Mouse (Mus musculus) heart, embryonic 14.5 days (tissue): ENCODE results near the gene Jak1. TPM values are rescaled to one million over a fixed set of nuclear protein-coding genes. Genes with fewer than 3 reads are reported as not detected.
A peak's percentile ranks its signal among the peaks of the same experiment; 100 is the strongest.

ENCODE experiments used
- ATAC-seq: fragments of 200-750 bp; cut with Nextera tagmentation; 2 replicates; pipeline ENCODE4 v1.8.0; 2017; ENCODE audit warnings: low read depth, moderate TSS enrichment; ENCODE audit not compliant: insufficient number of reproducible peaks, insufficient read depth, low FRiP score
- H3K27ac ChIP-seq, 2 experiments: fragments of 200-500 bp in 1 of 2; fragments of 300-500 bp in 1 of 2; sonication (generic) in 1 of 2; replicated peaks in 1 of 2; 2 replicates each; pipeline ENCODE4 v1.5.1; 2012 to 2014; ENCODE audit warnings: low read depth in 2 of 2, low read length in 2 of 2, control low read depth in 1 of 2, mild to moderate bottlenecking in 1 of 2, mixed read lengths in 1 of 2; ENCODE audit not compliant: control insufficient read depth in 1 of 2, insufficient read depth in 1 of 2
- H3K27me3 ChIP-seq: fragments of 300-500 bp; sonication (generic); 2 replicates; pipeline ENCODE4 v1.6.1; 2014; ENCODE audit warnings: mild to moderate bottlenecking, low read length, control low read depth; ENCODE audit not compliant: control insufficient read depth, insufficient read depth
- H3K36me3 ChIP-seq: fragments of 300-500 bp; sonication (generic); 2 replicates; pipeline ENCODE4 v1.6.1; 2014; ENCODE audit warnings: mild to moderate bottlenecking, control low read depth, low read length, mixed read lengths; ENCODE audit not compliant: control insufficient read depth, insufficient read depth
- H3K4me1 ChIP-seq, 2 experiments: fragments of 200-500 bp in 1 of 2; fragments of 300-500 bp in 1 of 2; sonication (generic) in 1 of 2; 2 replicates each; pipeline ENCODE4 v1.6.1; 2012 to 2014; ENCODE audit warnings: low read length in 2 of 2, control low read depth in 1 of 2, mixed read lengths in 1 of 2; ENCODE audit not compliant: control insufficient read depth in 2 of 2, insufficient read depth in 2 of 2
- H3K4me2 ChIP-seq: fragments of 300-500 bp; sonication (generic); 2 replicates; pipeline ENCODE4 v1.6.1; 2014; ENCODE audit warnings: mild to moderate bottlenecking, low read length
- H3K4me3 ChIP-seq, 2 experiments: fragments of 200-500 bp in 1 of 2; fragments of 300-500 bp in 1 of 2; sonication (generic) in 1 of 2; 2 replicates each; pipeline ENCODE4 v1.5.1; 2012 to 2014; ENCODE audit warnings: low read length in 2 of 2, mild to moderate bottlenecking in 2 of 2, control low read depth in 1 of 2, low read depth in 1 of 2, moderate library complexity in 1 of 2; ENCODE audit not compliant: control insufficient read depth in 1 of 2, insufficient read depth in 1 of 2
- H3K9ac ChIP-seq: fragments of 300-500 bp; sonication (generic); 2 replicates; pipeline ENCODE4 v1.6.1; 2014; ENCODE audit warnings: mild to moderate bottlenecking, low read length
- H3K9me3 ChIP-seq: fragments of 300-500 bp; sonication (generic); 2 replicates; pipeline ENCODE4 v1.6.1; 2016; ENCODE audit warnings: low read length, control low read depth; ENCODE audit not compliant: control insufficient read depth
- WGBS: fragments of 180-500 bp; shearing (Covaris S2); extraction: QIAGEN DNeasy Blood & Tissue Kit; methylation state at CpG from one replicate; pipeline ENCODE4 v1.1.7; 2014; 5-methylcytosine and 5-hydroxymethylcytosine counted together
- polyA plus RNA-seq: library from polyadenylated mRNA; unstranded; fragments of >200 nt; fragmentation: Nextera tagmentation; extraction: Ambion mirVana; gene quantifications from 2 replicates; pipeline ENCODE4 v1.2.1, GENCODE M21; 2014

The Jak1 gene
- polyA plus RNA-seq, 1 experiment from 2014 or later: 67.1 TPM

DNA sequence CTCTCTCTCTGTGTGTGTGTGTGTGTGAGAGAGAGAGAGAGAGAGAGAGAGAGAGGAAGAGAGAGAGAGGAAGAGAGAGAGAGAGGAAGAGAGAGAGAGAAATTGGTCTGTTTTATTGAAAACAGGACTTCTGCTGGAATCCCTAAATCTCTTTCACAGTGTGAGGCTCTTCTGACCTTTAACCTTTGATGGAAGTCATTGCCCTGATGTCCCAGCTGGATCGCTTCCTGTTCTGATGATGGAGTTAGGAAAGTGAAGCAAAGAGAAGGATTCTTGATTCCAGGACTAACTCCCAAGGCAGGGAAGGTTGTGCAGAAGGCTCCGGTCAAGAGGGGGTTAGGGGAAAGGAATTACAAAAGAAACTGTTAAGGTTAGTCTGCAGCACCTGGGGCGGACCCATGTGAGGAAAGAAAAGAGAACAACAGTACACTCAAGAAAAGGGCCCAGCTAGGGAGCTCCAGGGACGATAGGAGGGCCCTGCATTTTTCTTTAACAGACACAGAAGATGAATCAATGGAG lies 35.4 kb upstream of the Jak1 start:
- Histone ChIP-seq H3K9ac (no peak overlapping the region), H3K4me3 (no peak overlapping the region), H3K4me2 (no peak overlapping the region), H3K9me3 (no peaks in the 10 kb centered on the region), H3K4me1 (peaks cover 4 to 7% of the 10 kb centered on the region in 2 experiments), H3K27me3 (no peaks in the 10 kb centered on the region), H3K27ac (no peak overlapping the region), H3K36me3 (no peaks in the 10 kb centered on the region)
- 79% methylated on average over 4 of the region's 4 CpGs for whole genome bisulfite sequencing
- no peak for ATAC-seq

DNA sequence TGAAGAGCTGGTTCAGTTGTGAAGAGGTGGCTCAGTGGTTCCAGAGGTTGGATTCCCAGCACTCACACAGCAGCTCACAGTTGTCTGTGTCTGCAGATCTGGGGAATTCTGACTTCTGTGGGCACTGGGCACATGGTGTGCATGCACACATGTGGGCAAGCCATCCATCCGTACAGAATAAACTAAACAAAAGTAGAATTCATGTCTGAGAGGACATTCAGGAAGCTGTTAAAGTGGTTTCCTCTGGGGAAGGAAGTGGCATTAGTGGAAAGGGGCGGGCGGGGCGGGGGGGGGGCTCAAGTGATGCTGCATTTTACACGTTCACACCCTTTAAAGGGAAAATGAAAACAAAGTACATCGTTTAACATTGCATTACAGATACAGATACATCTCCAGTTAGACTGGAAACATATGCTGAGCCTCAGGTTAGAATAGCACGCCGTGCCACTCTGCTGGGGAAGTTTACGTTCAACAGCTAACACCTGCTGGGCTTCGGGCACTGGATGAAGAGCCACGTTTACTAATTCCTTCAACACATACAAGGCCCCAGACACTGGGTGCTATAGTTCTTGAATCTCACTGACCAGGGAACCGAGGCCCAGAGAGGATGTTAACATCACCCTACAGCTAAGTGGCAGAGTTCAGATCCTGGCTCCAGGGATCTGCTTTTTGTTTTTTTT lies 33.4 kb upstream of the Jak1 start:
- H3K27me3 ChIP-seq: no peaks in the 10 kb centered on the region
- no peak overlapping the region for H3K4me3 ChIP-seq
- H3K9ac ChIP-seq: no peak overlapping the region
- no peaks in the 10 kb centered on the region for H3K36me3 ChIP-seq
- H3K4me2 ChIP-seq: no peak overlapping the region
- 69% methylated on average over 12 of the region's 12 CpGs for WGBS
- peaks cover 0 to 2% of the 10 kb centered on the region in 2 experiments; a peak in 2 of 4 replicates for H3K4me1 ChIP-seq
- ATAC-seq: no peak
- H3K9me3 ChIP-seq: no peaks in the 10 kb centered on the region
- no peak overlapping the region for H3K27ac ChIP-seq

DNA sequence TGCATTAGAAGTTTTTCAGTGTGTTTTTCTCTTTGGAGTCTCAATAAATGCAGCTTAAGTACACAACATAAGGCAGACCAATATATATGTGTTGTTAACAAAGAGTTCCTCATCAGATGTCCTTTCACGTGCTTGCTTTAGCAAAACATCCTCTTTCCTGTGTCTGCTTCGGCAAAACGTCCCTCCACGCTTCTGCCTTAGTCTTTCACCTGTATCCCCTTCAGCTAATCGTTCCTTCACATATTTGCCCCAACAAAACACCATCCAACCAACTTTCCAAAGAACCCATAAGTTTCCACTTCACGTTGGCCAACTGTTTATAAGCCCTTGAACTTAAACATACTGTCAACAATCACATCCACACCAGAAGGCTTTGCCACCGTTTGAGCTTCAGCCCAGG lies 31.8 kb upstream of the Jak1 start:
- no peak for ATAC-seq
- 67% methylated on average over 7 of the region's 7 CpGs for WGBS

DNA sequence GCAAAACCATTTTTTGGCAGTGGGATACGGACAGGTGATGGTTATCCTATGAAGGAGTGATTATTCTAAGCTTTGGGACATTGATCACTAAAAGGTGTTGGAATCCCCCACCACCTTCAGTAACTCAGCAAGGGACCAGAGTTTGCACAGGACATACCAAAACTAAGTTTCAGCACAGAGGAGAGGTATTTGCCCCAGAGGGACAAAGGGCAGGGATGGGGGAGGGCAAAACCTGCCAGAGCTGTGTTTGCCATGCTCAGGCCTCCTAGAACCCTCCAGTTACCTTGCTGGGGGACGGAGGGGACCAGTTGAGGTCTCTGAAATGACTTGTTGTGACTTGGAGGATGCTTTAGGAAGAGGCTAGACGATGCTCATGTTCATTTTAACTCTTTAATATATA lies 30.7 kb upstream of the Jak1 start:
- H3K4me2 ChIP-seq: no peak overlapping the region
- H3K4me1 ChIP-seq: peaks cover 8 to 11% of the 10 kb centered on the region in 2 experiments; a peak in 2 of 4 replicates
- WGBS: 74% methylated on average over 3 of the region's 3 CpGs
- ATAC-seq: no peak
- H3K27me3 ChIP-seq: no peaks in the 10 kb centered on the region
- H3K27ac ChIP-seq: no peak overlapping the region
- H3K36me3 ChIP-seq: no peaks in the 10 kb centered on the region
- no peak overlapping the region for H3K4me3 ChIP-seq
- H3K9ac ChIP-seq: no peak overlapping the region
- H3K9me3 ChIP-seq: no peaks in the 10 kb centered on the region

More for the DNA sequence above, 31.8 kb upstream of the Jak1 start:
- Histone ChIP-seq H3K27me3 (no peaks in the 10 kb centered on the region), H3K4me2 (no peak overlapping the region), H3K4me1 (peaks cover 8 to 11% of the 10 kb centered on the region in 2 experiments; a peak in 2 of 4 replicates), H3K36me3 (no peaks in the 10 kb centered on the region), H3K4me3 (no peak overlapping the region), H3K9ac (no peak overlapping the region), H3K9me3 (no peaks in the 10 kb centered on the region), H3K27ac (no peak overlapping the region)

DNA sequence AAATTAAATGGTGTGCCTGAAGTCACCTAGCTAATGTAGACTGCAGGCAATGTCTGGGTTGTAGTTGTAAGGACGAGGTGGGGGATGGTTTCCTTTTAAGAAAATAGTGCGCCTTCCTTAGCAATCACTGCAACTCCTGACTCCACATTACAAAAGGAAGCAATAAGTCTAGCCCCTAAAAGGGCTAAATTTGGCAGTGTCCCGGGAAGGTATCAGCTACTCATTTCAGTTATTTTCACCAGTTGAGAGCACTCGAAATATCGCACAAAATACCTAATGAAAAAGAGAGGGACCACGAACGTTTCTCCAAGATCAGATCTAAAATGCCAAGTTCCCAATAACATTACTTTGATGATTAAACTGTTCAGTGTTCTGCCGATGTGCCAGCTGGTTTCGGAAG lies 28.6 kb upstream of the Jak1 start:
- peak overlapping the region in 1 of 2 experiments; percentile 43; a peak in 2 of 4 replicates for H3K4me3 ChIP-seq
- no peak overlapping the region; a peak in 1 of 4 replicates for H3K27ac ChIP-seq
- no peaks in the 10 kb centered on the region for H3K9me3 ChIP-seq
- WGBS: 52% methylated on average over 9 of the region's 9 CpGs
- H3K4me1 ChIP-seq: peaks cover 8 to 11% of the 10 kb centered on the region in 2 experiments; a peak in 2 of 4 replicates
- no peak overlapping the region for H3K9ac ChIP-seq
- ATAC-seq: no peak
- H3K4me2 ChIP-seq: peak overlapping the region; percentile 97
- H3K36me3 ChIP-seq: no peaks in the 10 kb centered on the region
- H3K27me3 ChIP-seq: no peaks in the 10 kb centered on the region

DNA sequence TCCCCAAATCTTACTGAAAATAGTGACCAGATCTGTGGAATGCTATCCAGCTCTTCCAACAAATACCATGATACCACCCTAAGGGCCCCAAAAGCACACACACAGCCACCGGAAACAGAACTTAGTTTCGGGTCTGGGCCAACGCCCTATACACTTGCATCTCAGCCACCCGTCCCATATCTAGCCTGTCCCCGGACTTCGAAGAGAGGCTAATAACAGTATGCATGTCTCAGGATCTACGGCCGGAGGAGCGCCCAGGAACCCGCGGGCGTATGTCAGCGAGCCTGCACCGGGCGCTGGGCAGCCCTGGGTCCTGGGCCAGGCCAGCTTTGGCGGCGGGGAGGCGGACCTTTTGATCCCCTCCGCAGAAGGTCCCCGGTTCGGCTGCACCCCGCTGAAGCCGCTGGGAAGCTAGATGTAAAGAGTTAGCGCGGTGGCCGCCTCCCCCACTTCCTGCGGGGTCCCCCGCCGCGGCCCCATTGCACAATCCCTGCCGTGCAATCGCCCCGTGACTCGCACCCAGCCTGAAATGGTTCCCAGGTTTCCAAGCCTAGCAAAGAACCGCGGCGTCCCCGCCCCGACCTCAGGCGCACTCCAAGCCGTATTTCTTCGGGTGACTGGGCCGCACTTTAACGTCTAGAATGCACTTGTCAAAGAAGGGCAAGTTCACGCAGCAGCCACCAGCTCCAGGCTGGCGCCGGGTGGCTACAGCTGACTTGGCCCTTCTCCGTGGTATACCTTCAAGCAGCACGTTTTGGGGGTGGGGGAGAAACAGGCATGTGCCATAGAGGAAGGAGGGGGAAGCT lies 27.9 kb upstream of the Jak1 start:
- no peaks in the 10 kb centered on the region for H3K9me3 ChIP-seq
- peak overlapping the region; percentile 73 for H3K9ac ChIP-seq
- H3K27me3 ChIP-seq: no peaks in the 10 kb centered on the region
- H3K4me2 ChIP-seq: peak overlapping the region; percentile 97
- H3K4me1 ChIP-seq: peaks cover 8 to 11% of the 10 kb centered on the region in 2 experiments; a peak in 2 of 4 replicates
- peak overlapping the region; percentile 43 to 53 for H3K4me3 ChIP-seq
- no peaks in the 10 kb centered on the region for H3K36me3 ChIP-seq
- 1% methylated on average over 49 of the region's 49 CpGs for WGBS
- H3K27ac ChIP-seq: no peak overlapping the region; a peak in 2 of 4 replicates
- no peak for ATAC-seq

DNA sequence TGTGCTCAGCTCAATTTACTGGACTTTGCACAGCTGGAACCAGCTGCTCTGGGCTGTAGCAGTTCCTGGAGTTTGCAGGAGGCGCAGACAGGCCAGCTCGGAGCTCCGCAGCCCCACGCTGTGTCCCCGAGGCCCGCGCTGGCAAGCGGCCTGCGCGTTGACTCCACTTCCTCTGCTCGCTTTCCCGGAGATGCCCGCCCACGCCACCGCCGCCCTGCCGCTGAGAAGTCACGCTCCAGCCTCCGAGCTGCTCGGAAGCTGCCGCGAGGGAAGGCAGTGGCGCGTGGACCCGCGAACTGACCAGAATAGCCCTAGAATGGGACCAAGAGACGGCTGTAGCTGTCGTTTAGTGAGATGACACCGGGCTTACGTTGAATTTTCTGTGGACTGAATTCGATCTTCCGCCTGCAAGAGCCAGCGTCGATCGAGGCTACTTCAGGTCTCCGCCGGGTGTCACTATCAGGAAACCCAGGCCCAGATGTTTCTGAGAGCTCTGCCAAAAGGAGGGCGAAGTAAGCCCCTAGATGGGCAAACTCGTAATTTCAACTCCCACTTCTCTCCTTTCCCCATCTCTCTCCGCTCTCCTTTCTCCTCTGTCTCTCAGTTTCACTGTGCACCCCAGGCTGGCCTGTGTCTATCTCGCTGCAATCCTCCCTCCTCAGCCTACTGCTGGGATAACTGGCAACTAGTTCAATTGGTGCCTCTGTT lies 27.1 kb upstream of the Jak1 start:
- Histone ChIP-seq H3K9ac (peak overlapping the region; percentile 73), H3K4me2 (peak overlapping the region; percentile 97), H3K36me3 (no peaks in the 10 kb centered on the region), H3K4me3 (peak overlapping the region; percentile 43 to 53), H3K9me3 (no peaks in the 10 kb centered on the region), H3K27ac (peak overlapping the region; percentile 32 to 76), H3K27me3 (no peaks in the 10 kb centered on the region), H3K4me1 (peaks cover 8 to 11% of the 10 kb centered on the region in 2 experiments; a peak in 2 of 4 replicates)
- ATAC-seq: peak; percentile 90
- 1% methylated on average over 41 of the region's 41 CpGs for WGBS
